Mouse (Mus musculus) MEL (cell line): ENCODE results near the gene Nacad.
A peak's percentile ranks its signal among the peaks of the same experiment; 100 is the strongest.

ENCODE experiments used
- CTCF ChIP-seq, 3 experiments: IDR thresholded peaks in 2 of 3; conservative IDR thresholded peaks in 1 of 3; 2 replicates each; pipeline ENCODE4 v1.5.1; 2011 to 2012; ENCODE audit warnings: low read length in 3 of 3, low read depth in 2 of 3, mild to moderate bottlenecking in 2 of 3, improper control_type of control experiment in 1 of 3, inconsistent platforms in 1 of 3, mixed read lengths in 1 of 3, moderate library complexity in 1 of 3; ENCODE audit not compliant: control insufficient read depth in 1 of 3, insufficient read depth in 1 of 3, poor library complexity in 1 of 3, severe bottlenecking in 1 of 3
- ELF1 ChIP-seq: IDR thresholded peaks from 2 replicates; pipeline ENCODE4 v1.6.1; 2014; ENCODE audit warnings: low read depth, mild to moderate bottlenecking, inconsistent platforms, low read length, improper control_type of control experiment, moderate library complexity
- GATA1 ChIP-seq: IDR thresholded peaks from 2 replicates; pipeline ENCODE4 v1.6.1; 2011; ENCODE audit warnings: low read depth, low read length, improper control_type of control experiment
- HCFC1 ChIP-seq: IDR thresholded peaks from 2 replicates; pipeline ENCODE4 v1.6.1; 2012; ENCODE audit warnings: low read depth, mild to moderate bottlenecking, inconsistent platforms, low read length, improper control_type of control experiment, moderate library complexity
- MAFK ChIP-seq: IDR thresholded peaks from 2 replicates; pipeline ENCODE4 v1.6.1; 2011; ENCODE audit warnings: low read depth, mild to moderate bottlenecking, low read length, improper control_type of control experiment, borderline replicate concordance
- MAZ ChIP-seq: IDR thresholded peaks from 2 replicates; pipeline ENCODE4 v1.6.1; 2012; ENCODE audit warnings: low read depth, mild to moderate bottlenecking, inconsistent platforms, low read length, improper control_type of control experiment
- POLR2A ChIP-seq, 2 experiments: IDR thresholded peaks; 2 replicates each; pipeline ENCODE4 v1.6.1; 2011 to 2012; ENCODE audit warnings: low read length in 2 of 2, mild to moderate bottlenecking in 2 of 2, control low read depth in 1 of 2, improper control_type of control experiment in 1 of 2, low read depth in 1 of 2, moderate library complexity in 1 of 2; ENCODE audit not compliant: control insufficient read depth in 1 of 2, insufficient read depth in 1 of 2, poor library complexity in 1 of 2
- POLR2AphosphoS5 ChIP-seq: IDR thresholded peaks from 2 replicates; pipeline ENCODE4 v1.6.1; 2012; ENCODE audit warnings: low read depth, borderline replicate concordance, mild to moderate bottlenecking, inconsistent platforms, low read length, moderate library complexity, mixed read lengths
- TAL1 ChIP-seq: IDR thresholded peaks from 2 replicates; pipeline ENCODE4 v1.6.1; 2012; ENCODE audit warnings: mild to moderate bottlenecking, inconsistent platforms, low read length, moderate library complexity, mixed read lengths
- TBP ChIP-seq: IDR thresholded peaks from 2 replicates; pipeline ENCODE4 v1.8.0; 2011; ENCODE audit warnings: low read depth, low read length, improper control_type of control experiment
- ZNF384 ChIP-seq: IDR thresholded peaks from 2 replicates; pipeline ENCODE4 v1.6.1; 2012; ENCODE audit warnings: low read depth, mild to moderate bottlenecking, inconsistent platforms, low read length, improper control_type of control experiment

DNA sequence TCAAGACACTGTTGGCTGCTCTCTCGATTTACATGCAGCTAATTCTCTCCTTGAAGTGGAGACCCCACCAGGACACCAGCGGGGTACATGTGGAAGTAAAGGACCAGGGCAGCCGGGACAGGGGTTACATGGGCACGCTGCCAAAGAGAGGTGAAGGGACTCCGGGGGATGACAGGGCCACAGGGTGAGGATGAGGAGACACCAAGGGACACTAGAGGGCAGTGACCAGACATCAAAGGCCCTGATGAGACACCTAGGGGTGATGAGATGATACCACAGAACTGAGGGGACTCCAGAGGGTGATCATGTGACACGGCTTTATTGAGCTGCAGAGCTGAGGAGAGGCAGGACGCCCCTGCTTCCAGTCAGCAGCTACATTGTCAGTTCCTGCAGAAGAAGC lies 8.3 kb downstream of the Nacad start:
- TF ChIP-seq TBP: no peak
- no peak for TF ChIP-seq HCFC1
- TF ChIP-seq MAFK: no peak
- TF ChIP-seq POLR2AphosphoS5: no peak
- TF ChIP-seq CTCF (IDR thresholded peaks at IDR 0.05 in 2 of 3, conservative IDR thresholded peaks at IDR 0.05 in 1 of 3; ENCODE audit: control insufficient read depth in 1 of 3, insufficient read depth in 1 of 3, low read depth in 2 of 3, low read length in 3 of 3, poor library complexity in 1 of 3, severe bottlenecking in 1 of 3): peak in 1 of 3 experiments; percentile 39; a peak in 2 of 6 replicates
- TF ChIP-seq TAL1: no peak
- no peak for TF ChIP-seq ELF1
- TF ChIP-seq POLR2A (IDR thresholded peaks at IDR 0.05; ENCODE audit: control insufficient read depth in 1 of 2, insufficient read depth in 1 of 2, low read depth in 1 of 2, low read length in 2 of 2, poor library complexity in 1 of 2): no peak; a peak in 1 of 4 replicates
- TF ChIP-seq ZNF384: no peak
- TF ChIP-seq GATA1: no peak
- no peak for TF ChIP-seq MAZ
